Mouse (Mus musculus) mouse trophoblast stem cell (cell line): ENCODE measurements around the gene Pax5.

Experiments
- in situ Hi-C, 2 experiments: fragments of 300-500 bp; cut with MseI, MboI; formaldehyde crosslinking; loops; 2 replicates in 1 of 2; 3 replicates in 1 of 2; pipeline ENCODE4 v1.15.1; 2025

Gene Pax5

GRCm38 (mm10) chr4:44668172-44668571 is 42.1 kb downstream of the Pax5 start:
- in situ Hi-C loops = loop anchor here in 1 of 2 experiments (10.0 kb wide), 1 partner anchor 93 kb away; no protein-coding TSS in a partner anchor

GRCm38 (mm10) chr4:44667369-44667768 is 42.9 kb downstream of the Pax5 start:
- in situ Hi-C loops = loop anchor here in 1 of 2 experiments (10.0 kb wide), 1 partner anchor 93 kb away; no protein-coding TSS in a partner anchor

- in situ Hi-C loops = loop anchor here in 1 of 2 experiments (10.0 kb wide), 1 partner anchor 90 kb away; no protein-coding TSS in a partner anchor
These were observed 45.6 kb downstream of the Pax5 start for GRCm38 (mm10) chr4:44664767-44665056.

GRCm38 (mm10) chr4:44664004-44664766 is 46.1 kb downstream of the Pax5 start:
- in situ Hi-C loops = loop anchor here in 1 of 2 experiments (10.0 kb wide), 1 partner anchor 89 kb away; no protein-coding TSS in a partner anchor

GRCm38 (mm10) chr4:44663489-44663888 is 46.8 kb downstream of the Pax5 start:
- in situ Hi-C loops = loop anchor here in 1 of 2 experiments (10.0 kb wide), 1 partner anchor 89 kb away; no protein-coding TSS in a partner anchor

GRCm38 (mm10) chr4:44645181-44645580 is 65.1 kb downstream of the Pax5 start:
- in situ Hi-C loops = no loop called here

GRCm38 (mm10) chr4:44641831-44642587 is 68.3 kb downstream of the Pax5 start:
- in situ Hi-C loops = no loop called here

GRCm38 (mm10) chr4:44635618-44636017 is 74.7 kb downstream of the Pax5 start:
- in situ Hi-C loops = no loop called here

- in situ Hi-C loops = no loop called here
These were observed 76.4 kb downstream of the Pax5 start for GRCm38 (mm10) chr4:44633694-44634524.

GRCm38 (mm10) chr4:44630059-44630458 is 80.2 kb downstream of the Pax5 start:
- in situ Hi-C loops = no loop called here

GRCm38 (mm10) chr4:44627890-44628289 is 82.4 kb downstream of the Pax5 start:
- in situ Hi-C loops = no loop called here

GRCm38 (mm10) chr4:44625108-44625424 is 85.2 kb downstream of the Pax5 start:
- in situ Hi-C loops = no loop called here

- in situ Hi-C loops = no loop called here
These were observed 85.8 kb downstream of the Pax5 start for GRCm38 (mm10) chr4:44624232-44625107.

- in situ Hi-C loops = no loop called here
These were observed 86.9 kb downstream of the Pax5 start for GRCm38 (mm10) chr4:44623435-44623727.

GRCm38 (mm10) chr4:44622682-44623434 is 87.4 kb downstream of the Pax5 start:
- in situ Hi-C loops = no loop called here

- in situ Hi-C loops = no loop called here
These were observed 90.0 kb downstream of the Pax5 start for GRCm38 (mm10) chr4:44620241-44620640.

GRCm38 (mm10) chr4:44614066-44614667 is 96.1 kb downstream of the Pax5 start:
- in situ Hi-C loops = no loop called here

GRCm38 (mm10) chr4:44612392-44612791 is 97.9 kb downstream of the Pax5 start:
- in situ Hi-C loops = no loop called here

GRCm38 (mm10) chr4:44605453-44605852 is 104.8 kb downstream of the Pax5 start:
- in situ Hi-C loops = no loop called here

- in situ Hi-C loops = no loop called here
These were observed 108.0 kb downstream of the Pax5 start for GRCm38 (mm10) chr4:44602257-44602801.
